Mouse (Mus musculus) stomach, embryonic 14.5 days (tissue): Measurements from ENCODE around the gene Uhrf1bp1. TPM values are rescaled to one million over a fixed set of nuclear protein-coding genes. Genes with fewer than 3 reads are reported as not detected.

ENCODE experiments used
- ATAC-seq: fragments of 200-750 bp; cut with Nextera tagmentation; 2 replicates; pipeline ENCODE4 v1.8.0; 2017; ENCODE audit warnings: low read depth, moderate TSS enrichment; ENCODE audit not compliant: insufficient number of reproducible peaks, insufficient read depth, low FRiP score
- H3K27ac ChIP-seq: fragments of 300-500 bp; sonication (generic); 2 replicates; pipeline ENCODE4 v1.5.1; 2014; ENCODE audit warnings: mild to moderate bottlenecking, low read length, moderate library complexity, mixed read lengths
- H3K27me3 ChIP-seq: fragments of 300-500 bp; sonication (generic); 2 replicates; pipeline ENCODE4 v1.6.1; 2014; ENCODE audit warnings: low read length, control low read depth, mixed read lengths; ENCODE audit not compliant: control insufficient read depth, insufficient read depth
- H3K36me3 ChIP-seq: fragments of 300-500 bp; sonication (generic); 2 replicates; pipeline ENCODE4 v1.6.1; 2014; ENCODE audit warnings: mild to moderate bottlenecking, control low read depth, low read length, moderate library complexity, mixed read lengths; ENCODE audit not compliant: control insufficient read depth, insufficient read depth
- H3K4me1 ChIP-seq: fragments of 300-500 bp; sonication (generic); 2 replicates; pipeline ENCODE4 v1.6.1; 2014; ENCODE audit warnings: low read length, control low read depth, mixed read lengths; ENCODE audit not compliant: control insufficient read depth, insufficient read depth
- H3K4me2 ChIP-seq: fragments of 300-500 bp; sonication (generic); replicated peaks from 2 replicates; pipeline ENCODE4 v1.6.1; 2014; ENCODE audit warnings: low read depth, low read length, control low read depth
- H3K4me3 ChIP-seq: fragments of 300-500 bp; sonication (generic); 2 replicates; pipeline ENCODE4 v1.5.1; 2014; ENCODE audit warnings: low read depth, low read length, control low read depth
- H3K9ac ChIP-seq: fragments of 300-500 bp; sonication (generic); replicated peaks from 2 replicates; pipeline ENCODE4 v1.6.1; 2014; ENCODE audit warnings: low read depth, mild to moderate bottlenecking, control low read depth, low read length, moderate library complexity, mixed read lengths
- H3K9me3 ChIP-seq: fragments of 300-500 bp; sonication (generic); 2 replicates; pipeline ENCODE4 v1.6.1; 2016; ENCODE audit warnings: low read depth, low read length, control low read depth; ENCODE audit not compliant: control insufficient read depth
- WGBS: fragments of 180-500 bp; shearing (Covaris S2); extraction: QIAGEN DNeasy Blood & Tissue Kit; methylation state at CpG from one replicate; pipeline ENCODE4 v1.1.7; 2014; 5-methylcytosine and 5-hydroxymethylcytosine counted together
- polyA plus RNA-seq: library from polyadenylated mRNA; unstranded; fragments of >200 nt; fragmentation: Nextera tagmentation; extraction: Ambion mirVana; gene quantifications from 2 replicates; pipeline ENCODE4 v1.2.1, GENCODE M21; 2014

The Uhrf1bp1 gene
- 6.4 and 7.5 TPM in 2 replicates for polyA plus RNA-seq

GRCm38 (mm10) chr17:27856265-27856797, at the start of gene Uhrf1bp1:
Uhrf1bp1 (plus strand) TSS chr17:27856441.
- Histone ChIP-seq H3K27ac (peak within 1 kb of the TSS; percentile 66; the same call in 1 of the 2 replicates), H3K4me1 (peaks cover 18% of the 10 kb centered on the region; the same call in 1 of the 2 replicates), H3K36me3 (peaks cover 21% of the 10 kb centered on the region), H3K9me3 (no peaks in the 10 kb centered on the region), H3K9ac (peak within 1 kb of the TSS; percentile 75), H3K27me3 (no peaks in the 10 kb centered on the region), H3K4me2 (peak within 1 kb of the TSS; percentile 76), H3K4me3 (peak within 1 kb of the TSS; percentile 75)
- peak; percentile 82 for ATAC-seq
- under 1% methylated on average over 54 of the region's 54 CpGs for WGBS

- WGBS, result 58% methylated on average over 2 of the region's 2 CpGs
- ATAC-seq, result no peak
- H3K27ac ChIP-seq, result no peak overlapping the region
Measured at GRCm38 (mm10) chr17:27807542-27808078, 48.6 kb upstream of the Uhrf1bp1 start.

GRCm38 (mm10) chr17:27810569-27811331, 45.5 kb upstream of the Uhrf1bp1 start:
- Histone ChIP-seq H3K36me3 (no peaks in the 10 kb centered on the region), H3K4me1 (no peaks in the 10 kb centered on the region), H3K27me3 (no peaks in the 10 kb centered on the region), H3K9me3 (no peaks in the 10 kb centered on the region), H3K27ac (peak overlapping the region; percentile 18; the same call in 1 of the 2 replicates), H3K4me2 (no peak overlapping the region), H3K4me3 (no peak overlapping the region), H3K9ac (no peak overlapping the region)
- 70% methylated on average over 16 of the region's 16 CpGs for WGBS
- ATAC-seq, result no peak

More at GRCm38 (mm10) chr17:27807542-27808078, 48.6 kb upstream of the Uhrf1bp1 start:
- Histone ChIP-seq H3K9ac (no peak overlapping the region), H3K9me3 (no peaks in the 10 kb centered on the region), H3K4me2 (no peak overlapping the region), H3K27me3 (no peaks in the 10 kb centered on the region), H3K4me3 (no peak overlapping the region), H3K4me1 (no peaks in the 10 kb centered on the region), H3K36me3 (no peaks in the 10 kb centered on the region)

GRCm38 (mm10) chr17:27811980-27812379, 44.3 kb upstream of the Uhrf1bp1 start:
- WGBS, result 74% methylated on average over 3 of the region's 3 CpGs
- no peak for ATAC-seq
- H3K36me3 ChIP-seq, result no peaks in the 10 kb centered on the region
- H3K9ac ChIP-seq, result no peak overlapping the region
- H3K27ac ChIP-seq, result no peak overlapping the region
- H3K4me1 ChIP-seq, result no peaks in the 10 kb centered on the region
- H3K27me3 ChIP-seq, result no peaks in the 10 kb centered on the region
- H3K4me2 ChIP-seq, result no peak overlapping the region
- H3K4me3 ChIP-seq, result no peak overlapping the region
- no peaks in the 10 kb centered on the region for H3K9me3 ChIP-seq

- ATAC-seq, result no peak
Measured at GRCm38 (mm10) chr17:27814606-27815005, 41.6 kb upstream of the Uhrf1bp1 start.

DNA sequence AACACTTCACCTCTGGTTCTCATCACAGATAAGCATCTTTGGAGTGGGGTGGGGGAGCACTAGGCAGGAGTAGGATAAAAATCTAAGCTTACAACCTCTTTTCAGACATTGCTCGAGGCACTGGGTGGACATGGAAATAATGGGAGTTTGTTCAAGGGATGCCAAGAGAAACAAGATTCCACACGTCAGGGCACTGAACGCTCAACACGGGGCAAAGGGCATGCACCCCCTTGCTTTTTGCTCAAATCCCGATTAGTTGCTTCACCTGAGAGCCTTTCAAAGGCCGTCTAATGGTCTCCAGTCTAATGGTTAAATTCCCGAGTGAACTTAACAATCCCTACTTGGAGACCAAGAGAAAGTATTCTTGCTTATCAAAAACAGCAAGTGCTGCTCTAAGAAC, 37.2 kb upstream of the Uhrf1bp1 start:
- peak overlapping the region; percentile 87 for H3K9ac ChIP-seq
- WGBS, result 19% methylated on average over 7 of the region's 7 CpGs
- ATAC-seq, result no peak
- no peaks in the 10 kb centered on the region for H3K9me3 ChIP-seq
- no peak overlapping the region; the same call in 1 of the 2 replicates for H3K27ac ChIP-seq
- H3K36me3 ChIP-seq, result no peaks in the 10 kb centered on the region
- peak overlapping the region; percentile 100 for H3K4me3 ChIP-seq
- H3K4me2 ChIP-seq, result peak overlapping the region; percentile 93
- peaks cover 14% of the 10 kb centered on the region for H3K4me1 ChIP-seq
- H3K27me3 ChIP-seq, result no peaks in the 10 kb centered on the region

More at GRCm38 (mm10) chr17:27814606-27815005, 41.6 kb upstream of the Uhrf1bp1 start:
- Histone ChIP-seq H3K36me3 (no peaks in the 10 kb centered on the region), H3K4me2 (no peak overlapping the region), H3K4me1 (peaks cover 11% of the 10 kb centered on the region), H3K4me3 (no peak overlapping the region), H3K9me3 (no peaks in the 10 kb centered on the region), H3K27me3 (no peaks in the 10 kb centered on the region), H3K27ac (no peak overlapping the region), H3K9ac (no peak overlapping the region)

- Histone ChIP-seq H3K27ac (peak overlapping the region; percentile 88), H3K9ac (peak overlapping the region; percentile 87), H3K4me3 (peak overlapping the region; percentile 100), H3K9me3 (no peaks in the 10 kb centered on the region), H3K36me3 (no peaks in the 10 kb centered on the region), H3K4me2 (peak overlapping the region; percentile 93), H3K27me3 (no peaks in the 10 kb centered on the region), H3K4me1 (peaks cover 14% of the 10 kb centered on the region)
- ATAC-seq, result no peak
- WGBS, result under 1% methylated on average over 20 of the region's 20 CpGs
Measured at GRCm38 (mm10) chr17:27819521-27819970, 36.7 kb upstream of the Uhrf1bp1 start.

- peak overlapping the region; percentile 100 for H3K4me3 ChIP-seq
- H3K36me3 ChIP-seq, result no peaks in the 10 kb centered on the region
- peak; percentile 14 for ATAC-seq
- H3K9me3 ChIP-seq, result no peaks in the 10 kb centered on the region
- H3K9ac ChIP-seq, result peak overlapping the region; percentile 87
- peaks cover 14% of the 10 kb centered on the region for H3K4me1 ChIP-seq
- 1% methylated on average over 58 of the region's 62 CpGs for WGBS
- no peaks in the 10 kb centered on the region for H3K27me3 ChIP-seq
- H3K27ac ChIP-seq, result peak overlapping the region; percentile 88
- peak overlapping the region; percentile 93 for H3K4me2 ChIP-seq
Measured at GRCm38 (mm10) chr17:27819971-27820567, 36.2 kb upstream of the Uhrf1bp1 start.
